ENCODE assay signal across 8 mouse cellular contexts in genomic region chr3:116006978-116007940, GRCm38 (mm10). TPM values are rescaled to one million over a fixed set of nuclear protein-coding genes. Genes with fewer than 3 reads are reported as not detected.
DNase-seq lines count a peak whose midpoint lies in the region; ATAC-seq and TF ChIP-seq lines count a peak whose summit lies in the region.

Slc30a7 (minus strand) TSS chr3:116007406.
Extl2 (plus strand) TSS chr3:116007462.

- ATAC-seq in cerebellum, adult (ENCODE audit: insufficient number of reproducible peaks, low FRiP score, low TSS enrichment), result peak; percentile 65
- ATAC-seq in forebrain, embryonic 13.5 days, result peak; percentile 94
- ATAC-seq in neural tube, embryonic 14.5 days (ENCODE audit: low read depth), result peak; percentile 92

- no peak for TF ChIP-seq CTCF in testis, adult 2 months (IDR thresholded peaks at IDR 0.05; ENCODE audit: control insufficient read depth, insufficient read depth, insufficient replicate concordance, low read depth, low read length)

- H3K36me3 ChIP-seq in ES-E14 (ENCODE audit: control insufficient read depth, insufficient read depth, low read length, poor library complexity, severe bottlenecking), result peaks cover 2% of the 10 kb centered on the region
- peaks cover 22% of the 10 kb centered on the region for H3K36me3 ChIP-seq in forebrain, embryonic 13.5 days (ENCODE audit: poor library complexity, severe bottlenecking)
- no peaks in the 10 kb centered on the region for H3K36me3 ChIP-seq in neural tube, embryonic 14.5 days (ENCODE audit: control insufficient read depth, insufficient read depth, low read length)
- no peaks in the 10 kb centered on the region for H3K36me3 ChIP-seq in testis, adult 2 months (ENCODE audit: control insufficient read depth, insufficient read depth, low read length)

- H3K27me3 ChIP-seq in forebrain, embryonic 13.5 days, result no peaks in the 10 kb centered on the region
- H3K27me3 ChIP-seq in neural tube, embryonic 14.5 days (ENCODE audit: control insufficient read depth, insufficient read depth, low read length), result no peaks in the 10 kb centered on the region
- no peaks in the 10 kb centered on the region for H3K27me3 ChIP-seq in testis, adult 2 months (ENCODE audit: control insufficient read depth, insufficient read depth, low read length)

- DNase-seq in ES-E14 (ENCODE audit: low read depth, low spot score), result peak; percentile 67
- DNase-seq in heart, postnatal 10 days, result peak; percentile 87 to 89
- DNase-seq in large intestine, adult 2 months (ENCODE audit: low read depth, low spot score), result peak; percentile 43
- DNase-seq in lung, adult 18-20 months, result peak; percentile 80 to 86

- peak within 1 kb of the TSS; percentile 86 to 99 for H3K4me3 ChIP-seq in ES-E14 (ENCODE audit: insufficient read depth in 1 of 2, low read depth in 1 of 2, low read length in 2 of 2, poor library complexity in 1 of 2, severe bottlenecking in 1 of 2)
- H3K4me3 ChIP-seq in forebrain, embryonic 13.5 days, result peak within 1 kb of the TSS; percentile 92
- peak within 1 kb of the TSS; percentile 58 for H3K4me3 ChIP-seq in neural tube, embryonic 14.5 days (ENCODE audit: low read depth, low read length)
- H3K4me3 ChIP-seq in testis, adult 2 months (ENCODE audit: control insufficient read depth, low read depth, low read length), result peak within 1 kb of the TSS; percentile 96

- intact Hi-C loops in heart, postnatal 10 days (cut with DNase I), result no loop called here

- in situ Hi-C loops in ES-E14 (cut with MboI; ENCODE audit: low sequenced_read_pairs in 2 of 2, unreplicated experiment in 2 of 2), result no loop called here

- no peak within 1 kb of the TSS for H3K27ac ChIP-seq in ES-E14 (ENCODE audit: insufficient read depth, low read depth, low read length, poor library complexity, severe bottlenecking)
- peak within 1 kb of the TSS; percentile 84 for H3K27ac ChIP-seq in forebrain, embryonic 13.5 days
- peak within 1 kb of the TSS; percentile 88 for H3K27ac ChIP-seq in neural tube, embryonic 14.5 days (ENCODE audit: low read depth, low read length)
- H3K27ac ChIP-seq in testis, adult 2 months (ENCODE audit: control insufficient read depth, insufficient read depth, low read depth, low read length), result peak within 1 kb of the TSS; percentile 90

- H3K4me2 ChIP-seq in forebrain, embryonic 13.5 days, result peak within 1 kb of the TSS; percentile 85
- H3K4me2 ChIP-seq in neural tube, embryonic 14.5 days (ENCODE audit: low read depth, low read length), result peak within 1 kb of the TSS; percentile 98

- H3K9me3 ChIP-seq in ES-E14 (ENCODE audit: control insufficient read depth, insufficient read depth, low read depth, low read length), result no peaks in the 10 kb centered on the region
- H3K9me3 ChIP-seq in forebrain, embryonic 13.5 days (replicated peaks), result no peaks in the 10 kb centered on the region
- no peaks in the 10 kb centered on the region for H3K9me3 ChIP-seq in neural tube, embryonic 14.5 days (ENCODE audit: control insufficient read depth, low read length)

- peak within 1 kb of the TSS; percentile 79 for H3K9ac ChIP-seq in ES-E14 (ENCODE audit: insufficient read depth, low read depth, low read length, poor library complexity, severe bottlenecking)
- H3K9ac ChIP-seq in forebrain, embryonic 13.5 days, result peak within 1 kb of the TSS; percentile 92
- H3K9ac ChIP-seq in neural tube, embryonic 14.5 days (replicated peaks; ENCODE audit: low read depth, low read length), result peak within 1 kb of the TSS; percentile 77

- peaks cover 0 to 5% of the 10 kb centered on the region in 2 experiments; a peak in 1 of 4 replicates for H3K4me1 ChIP-seq in ES-E14 (ENCODE audit: control insufficient read depth in 2 of 2, insufficient read depth in 2 of 2, low read length in 2 of 2, poor library complexity in 1 of 2)
- H3K4me1 ChIP-seq in forebrain, embryonic 13.5 days, result peaks cover 36% of the 10 kb centered on the region
- H3K4me1 ChIP-seq in neural tube, embryonic 14.5 days (ENCODE audit: control insufficient read depth, insufficient read depth, low read length), result peaks cover 21% of the 10 kb centered on the region
- peaks cover 4% of the 10 kb centered on the region for H3K4me1 ChIP-seq in testis, adult 2 months (ENCODE audit: control insufficient read depth, insufficient read depth, low read length)

- WGBS in forebrain, embryonic 13.5 days, result under 1% methylated on average over 65 of the region's 67 CpGs
- under 1% methylated on average over 67 of the region's 67 CpGs for WGBS in large intestine, adult 2 months
- WGBS in neural tube, embryonic 14.5 days, result under 1% methylated on average over 66 of the region's 67 CpGs

- TF ChIP-seq POLR2A in testis, adult 2 months (IDR thresholded peaks at IDR 0.05; ENCODE audit: control insufficient read depth, low read depth, low read length), result peak; percentile 43

TF ChIP-seq in ES-E14, 5 proteins besides CTCF, POLR2A, EP300 and RAD21:
- no peak for TF ChIP-seq MAFK (IDR thresholded peaks at IDR 0.05; ENCODE audit: insufficient read depth, low read depth, low read length)
- TF ChIP-seq ZNF384 (IDR thresholded peaks at IDR 0.05; ENCODE audit: low read depth, low read length), result no peak
- TF ChIP-seq HCFC1 (IDR thresholded peaks at IDR 0.05; ENCODE audit: borderline replicate concordance, insufficient read depth, low read length), result no peak
- TF ChIP-seq CHD2 (IDR thresholded peaks at IDR 0.05; ENCODE audit: low read depth, low read length), result no peak
- no peak for TF ChIP-seq ZC3H11A (IDR thresholded peaks at IDR 0.05; ENCODE audit: borderline replicate concordance, low read depth, low read length)

RNA-seq across cellular contexts. Expression of gene Slc30a7, which starts in this region (rescaled TPM):
- 15.2 and 25.1 TPM in 2 replicates for total RNA-seq in ES-E14 (2012; rRNA removed)
- polyA plus RNA-seq in forebrain, embryonic 13.5 days (2015; fragmentation: Nextera tagmentation; extraction: Ambion mirVana), result 14.5 and 17.9 TPM in 2 replicates
- 10 to 100 TPM; 24.4 to 29.6 TPM for total RNA-seq in heart, postnatal 10 days (2021)
- 17.3 TPM in 2 replicates for polyA plus RNA-seq in large intestine, adult 2 months (2012; rRNA removed)
- polyA plus RNA-seq in neural tube, embryonic 14.5 days (2014; fragmentation: Nextera tagmentation; extraction: Ambion mirVana), result 19.2 and 20.5 TPM in 2 replicates
- 2.7 and 4.3 TPM in 2 replicates for polyA plus RNA-seq in testis, adult 2 months (2012; rRNA removed)

RNA-seq across cellular contexts. Expression of gene Extl2, which starts in this region (rescaled TPM):
- 8.4 and 8.8 TPM in 2 replicates for total RNA-seq in ES-E14 (2012; rRNA removed)
- polyA plus RNA-seq in forebrain, embryonic 13.5 days (2015; fragmentation: Nextera tagmentation; extraction: Ambion mirVana), result 19.8 and 20.7 TPM in 2 replicates
- total RNA-seq in heart, postnatal 10 days (2021), result 10 to 100 TPM; 16.7 to 18.1 TPM
- 4.2 and 5.4 TPM in 2 replicates for polyA plus RNA-seq in large intestine, adult 2 months (2012; rRNA removed)
- polyA plus RNA-seq in neural tube, embryonic 14.5 days (2014; fragmentation: Nextera tagmentation; extraction: Ambion mirVana), result 45.8 and 49.3 TPM in 2 replicates
- polyA plus RNA-seq in testis, adult 2 months (2012; rRNA removed), result 5.6 TPM in 2 replicates
